Mouse (Mus musculus) MEL (cell line): ENCODE measurements around the gene Ccng1. TPM values are rescaled to one million over a fixed set of nuclear protein-coding genes. Genes with fewer than 3 reads are reported as not detected.

Source experiments
- DNase-seq: peaks from one replicate; pipeline ENCODE4 v3.0.0; 2011; ENCODE audit warnings: low read depth, low spot score
- H3K27ac ChIP-seq: 2 replicates; pipeline ENCODE4 v1.5.1; 2012; ENCODE audit warnings: low read depth, mild to moderate bottlenecking, control low read depth, low read length, moderate library complexity; ENCODE audit not compliant: control insufficient read depth
- H3K27me3 ChIP-seq, 2 experiments: fragments of 150-350 bp in 1 of 2; sonication (generic) in 1 of 2; 2 replicates each; pipeline ENCODE4 v1.6.1; 2012; ENCODE audit warnings: low read length in 2 of 2, mild to moderate bottlenecking in 2 of 2, improper control_type of control experiment in 1 of 2, moderate library complexity in 1 of 2; ENCODE audit not compliant: insufficient read depth in 2 of 2, control insufficient read depth in 1 of 2
- H3K36me3 ChIP-seq, 2 experiments: 2 replicates each; pipeline ENCODE4 v1.6.1; 2012 to 2014; ENCODE audit warnings: low read length in 2 of 2, improper control_type of control experiment in 1 of 2, inconsistent platforms in 1 of 2, mild to moderate bottlenecking in 1 of 2; ENCODE audit not compliant: insufficient read depth in 2 of 2, control insufficient read depth in 1 of 2
- H3K4me1 ChIP-seq, 2 experiments: fragments of 150-350 bp in 1 of 2; sonication (generic) in 1 of 2; 2 replicates each; pipeline ENCODE4 v1.6.1; 2012; ENCODE audit warnings: low read length in 2 of 2, improper control_type of control experiment in 1 of 2, mild to moderate bottlenecking in 1 of 2; ENCODE audit not compliant: insufficient read depth in 2 of 2, control insufficient read depth in 1 of 2
- H3K4me3 ChIP-seq, 2 experiments: fragments of 150-350 bp in 1 of 2; sonication (generic) in 1 of 2; 2 replicates each; pipeline ENCODE4 v1.5.1; 2012; ENCODE audit warnings: low read depth in 2 of 2, low read length in 2 of 2, mild to moderate bottlenecking in 2 of 2, moderate library complexity in 2 of 2, control low read depth in 1 of 2, improper control_type of control experiment in 1 of 2; ENCODE audit not compliant: control insufficient read depth in 1 of 2, insufficient read depth in 1 of 2
- H3K79me2 ChIP-seq: 2 replicates; pipeline ENCODE4 v1.6.1; 2012; ENCODE audit warnings: mild to moderate bottlenecking, low read length, moderate library complexity; ENCODE audit not compliant: control insufficient read depth, poor library complexity, insufficient read depth
- H3K9ac ChIP-seq: 2 replicates; pipeline ENCODE4 v1.6.1; 2012; ENCODE audit warnings: low read depth, mild to moderate bottlenecking, control low read depth, low read length, moderate library complexity; ENCODE audit not compliant: control insufficient read depth, poor library complexity, severe bottlenecking
- H3K9me3 ChIP-seq: fragments of 150-350 bp; sonication (generic); replicated peaks from 2 replicates; pipeline ENCODE4 v1.6.1; 2012; ENCODE audit warnings: mild to moderate bottlenecking, low read length, improper control_type of control experiment, moderate library complexity; ENCODE audit not compliant: insufficient read depth
- CHD1 ChIP-seq: IDR thresholded peaks from 2 replicates; pipeline ENCODE4 v1.6.1; 2012; ENCODE audit warnings: low read depth, mild to moderate bottlenecking, inconsistent platforms, low read length, improper control_type of control experiment
- CTCF ChIP-seq, 3 experiments: IDR thresholded peaks in 2 of 3; conservative IDR thresholded peaks in 1 of 3; 2 replicates each; pipeline ENCODE4 v1.5.1; 2011 to 2012; ENCODE audit warnings: low read length in 3 of 3, low read depth in 2 of 3, mild to moderate bottlenecking in 2 of 3, improper control_type of control experiment in 1 of 3, inconsistent platforms in 1 of 3, mixed read lengths in 1 of 3, moderate library complexity in 1 of 3; ENCODE audit not compliant: control insufficient read depth in 1 of 3, insufficient read depth in 1 of 3, poor library complexity in 1 of 3, severe bottlenecking in 1 of 3
- E2F4 ChIP-seq: IDR thresholded peaks from 2 replicates; pipeline ENCODE4 v1.6.1; 2011; ENCODE audit warnings: low read depth, low read length, improper control_type of control experiment, borderline replicate concordance
- ETS1 ChIP-seq: IDR thresholded peaks from 2 replicates; pipeline ENCODE4 v1.6.1; 2012; ENCODE audit warnings: low read depth, mild to moderate bottlenecking, inconsistent platforms, low read length, improper control_type of control experiment, moderate library complexity
- GABPA ChIP-seq: IDR thresholded peaks from 2 replicates; pipeline ENCODE4 v1.6.1; 2012; ENCODE audit warnings: low read depth, mild to moderate bottlenecking, inconsistent platforms, low read length, improper control_type of control experiment, moderate library complexity
- MAFK ChIP-seq: IDR thresholded peaks from 2 replicates; pipeline ENCODE4 v1.6.1; 2011; ENCODE audit warnings: low read depth, mild to moderate bottlenecking, low read length, improper control_type of control experiment, borderline replicate concordance
- MAX ChIP-seq: IDR thresholded peaks from 2 replicates; pipeline ENCODE4 v1.6.1; 2011; ENCODE audit warnings: low read length, improper control_type of control experiment
- MXI1 ChIP-seq: IDR thresholded peaks from 2 replicates; pipeline ENCODE4 v1.6.1; 2011; ENCODE audit warnings: mild to moderate bottlenecking, low read depth, low read length, improper control_type of control experiment
- MYC ChIP-seq: IDR thresholded peaks from 2 replicates; pipeline ENCODE4 v1.6.1; 2011; ENCODE audit warnings: low read depth, mild to moderate bottlenecking, low read length, improper control_type of control experiment, moderate library complexity
- NRF1 ChIP-seq: IDR thresholded peaks from 2 replicates; pipeline ENCODE4 v1.6.1; 2014; ENCODE audit warnings: low read depth, mild to moderate bottlenecking, inconsistent platforms, low read length, improper control_type of control experiment, moderate library complexity; ENCODE audit not compliant: poor library complexity, insufficient read depth, severe bottlenecking
- POLR2AphosphoS2 ChIP-seq: IDR thresholded peaks from 2 replicates; pipeline ENCODE4 v1.6.1; 2011; ENCODE audit warnings: low read length, improper control_type of control experiment
- RAD21 ChIP-seq: IDR thresholded peaks from 2 replicates; pipeline ENCODE4 v1.6.1; 2011; ENCODE audit warnings: mild to moderate bottlenecking, low read depth, low read length, improper control_type of control experiment
- SIN3A ChIP-seq: IDR thresholded peaks from 2 replicates; pipeline ENCODE4 v1.6.1; 2012; ENCODE audit warnings: low read length, improper control_type of control experiment, inconsistent platforms
- TAL1 ChIP-seq: IDR thresholded peaks from 2 replicates; pipeline ENCODE4 v1.6.1; 2012; ENCODE audit warnings: mild to moderate bottlenecking, inconsistent platforms, low read length, moderate library complexity, mixed read lengths
- TBP ChIP-seq: IDR thresholded peaks from 2 replicates; pipeline ENCODE4 v1.8.0; 2011; ENCODE audit warnings: low read depth, low read length, improper control_type of control experiment
- USF1 ChIP-seq: IDR thresholded peaks from 2 replicates; pipeline ENCODE4 v1.6.1; 2014; ENCODE audit warnings: low read depth, mild to moderate bottlenecking, inconsistent platforms, low read length, improper control_type of control experiment, moderate library complexity
- USF2 ChIP-seq, 2 experiments: IDR thresholded peaks; 2 replicates each; pipeline ENCODE4 v1.6.1; 2011 to 2012; ENCODE audit warnings: improper control_type of control experiment in 2 of 2, low read length in 2 of 2, borderline replicate concordance in 1 of 2, inconsistent platforms in 1 of 2, low read depth in 1 of 2, mild to moderate bottlenecking in 1 of 2; ENCODE audit not compliant: insufficient read depth in 1 of 2
- ZNF384 ChIP-seq: IDR thresholded peaks from 2 replicates; pipeline ENCODE4 v1.6.1; 2012; ENCODE audit warnings: low read depth, mild to moderate bottlenecking, inconsistent platforms, low read length, improper control_type of control experiment
- polyA plus RNA-seq, 2 experiments: library from polyadenylated mRNA; stranded (reverse) in 1 of 2; unstranded in 1 of 2; fragments of >175 nt in 1 of 2; fragments of >200 nt in 1 of 2; gene quantifications; 2 replicates each; pipeline versions ENCODE4 v1.2.1 to v1.2.4; 2012; ENCODE audit warnings: low replicate concordance in 2 of 2, low read depth in 1 of 2; ENCODE audit not compliant: insufficient read length in 2 of 2, insufficient read depth in 1 of 2, missing spikeins in 1 of 2
- total RNA-seq: library from RNA; depleted of rRNA; stranded (reverse); fragments of 300-350 nt; gene quantifications from 2 replicates; pipeline ENCODE4 v1.2.3, GENCODE M21; 2012

Ccng1 gene
- total and polyA plus RNA-seq, 3 experiments = 23.5 to 165 (median 42.8) TPM

- no peaks in the 10 kb centered on the region for H3K4me1 ChIP-seq
- H3K36me3 ChIP-seq = peaks cover 0 to 9% of the 10 kb centered on the region in 2 experiments; a peak in 2 of 4 replicates
- TF ChIP-seq TAL1 = no peak
- TF ChIP-seq USF2 (IDR thresholded peaks at IDR 0.05; ENCODE audit: borderline replicate concordance in 1 of 2, insufficient read depth in 1 of 2, low read depth in 1 of 2, low read length in 2 of 2) = no peak
- TF ChIP-seq NRF1 = no peak
- TF ChIP-seq ETS1 = no peak
- no peaks in the 10 kb centered on the region for H3K79me2 ChIP-seq
- no peaks in the 10 kb centered on the region for H3K27me3 ChIP-seq
- H3K4me3 ChIP-seq = no peak overlapping the region
- DNase-seq = no peak
- H3K9me3 ChIP-seq = no peaks in the 10 kb centered on the region
- no peak overlapping the region for H3K27ac ChIP-seq
- H3K9ac ChIP-seq = no peak overlapping the region
Measured at GRCm38 (mm10) chr11:40746361-40746760, 8.8 kb downstream of the Ccng1 start.

GRCm38 (mm10) chr11:40744348-40744747 lies 10.8 kb downstream of the Ccng1 start:
- H3K9me3 ChIP-seq = no peaks in the 10 kb centered on the region
- H3K9ac ChIP-seq = no peak overlapping the region
- no peaks in the 10 kb centered on the region for H3K27me3 ChIP-seq
- no peaks in the 10 kb centered on the region for H3K79me2 ChIP-seq
- H3K27ac ChIP-seq = no peak overlapping the region
- no peaks in the 10 kb centered on the region for H3K4me1 ChIP-seq
- DNase-seq = no peak
- peaks cover 0 to 12% of the 10 kb centered on the region in 2 experiments; a peak in 2 of 4 replicates for H3K36me3 ChIP-seq
- TF ChIP-seq RAD21 (no peak), GABPA (no peak), ETS1 (no peak), TBP (no peak), ZNF384 (no peak), E2F4 (no peak), TAL1 (no peak), SIN3A (no peak), MAFK (no peak), MAX (no peak), POLR2AphosphoS2 (no peak), CTCF (IDR thresholded peaks at IDR 0.05 in 2 of 3, conservative IDR thresholded peaks at IDR 0.05 in 1 of 3; ENCODE audit: control insufficient read depth in 1 of 3, insufficient read depth in 1 of 3, low read depth in 2 of 3, low read length in 3 of 3, poor library complexity in 1 of 3, severe bottlenecking in 1 of 3) (no peak), MYC (no peak), USF1 (no peak), MXI1 (no peak), CHD1 (no peak)
- H3K4me3 ChIP-seq = no peak overlapping the region
